Mouse (Mus musculus) brain, embryonic 14.5 days (tissue): Measurements from ENCODE around the gene Galp. TPM values are rescaled to one million over a fixed set of nuclear protein-coding genes. Genes with fewer than 3 reads are reported as not detected.

Experiments
- DNase-seq: peaks from one replicate; pipeline ENCODE4 v3.0.0-alpha.2; 2011; ENCODE audit warnings: low read depth
- CTCF ChIP-seq: fragments of 200-500 bp; IDR thresholded peaks from 2 replicates; pipeline ENCODE4 v1.5.1; 2012; ENCODE audit warnings: inconsistent platforms, mild to moderate bottlenecking, moderate library complexity, borderline replicate concordance; ENCODE audit not compliant: insufficient read depth, insufficient read length; ENCODE audit errors: extremely low read depth
- POLR2A ChIP-seq: fragments of 200-500 bp; IDR thresholded peaks from 2 replicates; pipeline ENCODE4 v1.6.1; 2012; ENCODE audit warnings: mild to moderate bottlenecking, inconsistent platforms, borderline replicate concordance; ENCODE audit not compliant: poor library complexity, insufficient read depth, insufficient read length, severe bottlenecking; ENCODE audit errors: extremely low read depth
- polyA plus RNA-seq: library from polyadenylated mRNA; depleted of rRNA; stranded (reverse); fragments of >200 nt; gene quantifications from 2 replicates; pipeline ENCODE4 v1.2.3, GENCODE M21; 2012; rRNA removed

The Galp gene
- not detected in 2 replicates for polyA plus RNA-seq

GRCm38 (mm10) chr7:6196790-6197189, at the start of gene Galp:
Galp (plus strand) TSS chr7:6197090.
- DNase-seq: no peak
- no peak for TF ChIP-seq CTCF
- TF ChIP-seq POLR2A: no peak

GRCm38 (mm10) chr7:6147688-6148087, 49.2 kb upstream of the Galp start:
- TF ChIP-seq POLR2A: no peak
- DNase-seq: no peak

GRCm38 (mm10) chr7:6151266-6151665, 45.6 kb upstream of the Galp start:
- DNase-seq: no peak
- TF ChIP-seq CTCF: no peak
- no peak for TF ChIP-seq POLR2A

GRCm38 (mm10) chr7:6152036-6152435, 44.9 kb upstream of the Galp start:
- TF ChIP-seq POLR2A (no peak), CTCF (no peak)
- DNase-seq: no peak

DNA sequence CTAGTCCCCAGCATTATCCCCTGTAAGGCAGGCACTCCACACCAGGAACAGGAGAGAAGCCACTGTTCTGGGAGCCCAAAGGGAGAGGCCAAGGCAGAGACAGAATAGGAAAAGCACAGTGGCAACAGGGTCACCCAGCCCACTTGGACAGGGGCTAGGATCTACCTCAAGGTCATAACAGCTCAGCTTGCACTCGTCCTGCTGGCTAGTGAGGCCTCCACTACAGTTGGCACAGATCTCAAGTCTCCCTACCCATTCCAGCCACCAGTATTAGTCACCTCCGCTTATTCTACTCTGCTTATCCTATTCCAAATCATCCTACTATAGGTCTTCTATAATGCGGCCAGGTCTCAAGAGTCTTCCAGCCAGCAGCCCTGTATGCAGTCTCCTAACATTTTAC, 43.8 kb upstream of the Galp start:
- DNase-seq: no peak
- no peak for TF ChIP-seq CTCF
- TF ChIP-seq POLR2A: no peak

GRCm38 (mm10) chr7:6154164-6154563, 42.7 kb upstream of the Galp start:
- TF ChIP-seq CTCF (no peak), POLR2A (no peak)
- no peak for DNase-seq

DNA sequence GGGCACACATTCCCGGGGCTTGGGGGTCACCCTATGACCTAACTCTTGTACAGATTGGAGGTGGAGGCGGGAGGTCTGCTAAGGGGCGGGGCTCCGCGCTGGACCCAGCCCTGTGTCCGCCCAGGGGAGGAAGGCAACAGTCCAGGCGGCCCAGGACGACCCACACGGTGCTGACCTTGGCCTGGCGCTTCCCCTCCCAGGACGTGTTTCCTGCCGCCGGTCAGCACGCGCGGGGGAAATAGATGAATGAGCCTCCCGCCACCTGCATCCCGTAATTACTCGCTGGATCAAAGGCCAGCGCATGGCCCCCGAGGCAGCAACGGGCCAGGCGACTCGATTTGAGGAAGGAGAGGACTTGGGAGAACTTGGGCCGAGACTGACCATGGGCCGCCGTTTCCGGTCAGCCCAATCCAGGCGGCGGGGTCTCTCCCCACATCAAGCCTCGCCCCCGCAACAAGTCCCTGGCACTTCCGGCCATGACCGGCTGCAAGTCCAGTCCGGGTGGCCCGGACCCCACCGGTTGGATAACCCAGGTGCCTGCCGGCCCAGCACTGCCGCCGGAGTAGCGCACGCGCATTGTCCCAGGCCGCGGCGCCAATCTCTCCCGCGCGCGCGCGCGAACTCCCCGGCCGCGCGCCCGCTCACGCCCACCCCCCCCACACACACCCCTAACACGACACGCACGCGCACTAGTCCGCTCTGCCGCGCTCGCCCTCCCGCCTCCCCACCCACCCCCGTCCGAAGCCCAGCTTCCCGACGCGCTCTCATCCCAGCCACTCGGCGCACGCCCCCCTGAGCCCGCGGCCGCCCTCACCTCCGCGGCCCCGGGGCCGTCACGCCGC, 41.6 kb upstream of the Galp start:
- TF ChIP-seq POLR2A (no peak), CTCF (no peak)

DNA sequence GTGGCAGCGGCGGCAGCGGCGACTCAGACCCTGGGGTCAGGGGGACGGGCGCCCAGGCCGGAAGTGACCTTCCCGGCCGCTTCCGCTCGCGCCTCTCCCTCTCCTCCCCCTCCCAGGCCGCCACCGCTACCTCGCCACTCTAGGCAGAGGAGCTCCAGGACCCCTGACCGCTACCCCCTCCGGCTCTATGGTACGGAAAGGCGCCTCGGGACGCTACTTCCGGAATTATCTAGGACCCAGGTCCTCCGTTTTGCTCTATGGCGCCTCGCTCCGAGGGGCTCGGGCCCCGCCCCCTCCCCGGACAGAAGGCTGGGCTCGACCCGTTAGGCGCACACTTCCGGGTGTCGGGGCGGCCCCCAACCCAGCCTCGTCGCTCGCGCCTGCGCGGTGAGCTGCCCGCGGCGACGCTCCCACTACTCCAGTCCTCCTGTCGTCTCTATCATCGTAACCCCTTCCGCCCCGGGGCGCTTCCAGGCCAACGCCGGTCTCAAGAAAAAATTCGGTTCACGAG, 40.9 kb upstream of the Galp start, which contains the start of gene Zfp787:
Gene Zfp787, minus strand, starts transcription at position 97 of the 511 bp plus-strand sequence.
- TF ChIP-seq POLR2A (peak; percentile 56; the same call in 1 of the 2 replicates), CTCF (no peak)
- peak; percentile 99 for DNase-seq

More for the DNA sequence above, 41.6 kb upstream of the Galp start:
- peak; percentile 96 for DNase-seq

DNA sequence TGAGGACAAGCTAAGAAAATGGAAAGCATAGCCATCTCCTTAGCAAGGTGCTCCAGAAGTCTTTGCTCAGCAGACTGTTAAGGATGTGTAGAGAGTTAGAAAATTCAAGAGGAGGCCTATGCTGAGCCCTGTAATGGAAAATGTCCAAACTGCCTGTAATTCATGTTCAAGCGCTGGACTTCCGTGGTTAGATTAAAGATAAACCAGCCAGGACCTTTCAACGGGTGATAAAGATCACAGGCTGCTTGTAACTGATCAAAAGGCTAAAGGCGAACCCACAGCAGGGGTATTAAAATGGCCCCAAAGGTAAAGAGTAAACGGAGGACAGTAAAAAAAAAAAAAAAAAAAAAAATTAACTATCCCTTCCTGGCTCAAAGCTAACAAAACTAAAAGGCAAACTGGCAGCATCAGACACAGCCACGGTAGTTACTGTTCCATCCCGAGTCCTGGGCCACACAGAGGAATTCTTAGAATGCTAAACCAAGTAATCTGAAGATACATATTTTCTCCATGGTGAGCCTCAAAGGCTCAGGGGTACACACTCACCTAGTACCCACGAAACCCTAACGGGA, 39.9 kb upstream of the Galp start:
- DNase-seq: no peak
- TF ChIP-seq POLR2A (no peak), CTCF (no peak)

DNA sequence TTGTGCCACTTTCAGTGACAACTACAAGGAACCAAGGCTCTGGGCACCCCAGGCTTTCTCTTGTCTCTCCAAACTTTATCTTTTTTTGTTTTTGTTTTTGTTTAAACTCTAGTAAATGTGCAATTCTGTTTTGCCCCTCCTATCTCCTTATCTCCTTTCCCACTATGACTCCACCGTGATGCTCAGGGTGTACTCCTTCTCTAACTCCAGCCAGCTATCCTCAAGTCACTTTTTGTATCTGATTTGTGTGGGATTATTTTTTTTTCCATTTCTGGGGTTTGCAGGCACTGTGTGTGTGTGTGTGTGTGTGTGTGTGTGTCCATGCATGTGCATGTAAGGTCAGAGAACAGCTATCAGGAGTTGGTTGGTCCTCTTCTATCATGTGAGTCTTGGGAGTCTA, 39.4 kb upstream of the Galp start:
- no peak for DNase-seq
- no peak for TF ChIP-seq CTCF
- TF ChIP-seq POLR2A: no peak

GRCm38 (mm10) chr7:6159604-6160003, 37.3 kb upstream of the Galp start:
- DNase-seq: no peak
- TF ChIP-seq POLR2A: no peak
- no peak for TF ChIP-seq CTCF
